Mouse (Mus musculus) forebrain, embryonic 15.5 days (tissue): ENCODE results near the gene Kcnh4. TPM values are rescaled to one million over a fixed set of nuclear protein-coding genes. Genes with fewer than 3 reads are reported as not detected.

Experiments
- ATAC-seq: fragments of 200-750 bp; cut with Nextera tagmentation; replicated peaks from 2 replicates; pipeline ENCODE4 v1.8.0; 2017; ENCODE audit warnings: mild to moderate bottlenecking, moderate TSS enrichment, moderate library complexity
- H3K27ac ChIP-seq: fragments of 300-500 bp; sonication (generic); replicated peaks from 2 replicates; pipeline ENCODE4 v1.5.1; 2015; ENCODE audit warnings: mild to moderate bottlenecking, inconsistent platforms
- H3K27me3 ChIP-seq: fragments of 300-500 bp; sonication (generic); 2 replicates; pipeline ENCODE4 v1.6.1; 2015; ENCODE audit warnings: inconsistent platforms
- H3K36me3 ChIP-seq: fragments of 300-500 bp; sonication (generic); 2 replicates; pipeline ENCODE4 v1.6.1; 2015; ENCODE audit warnings: mild to moderate bottlenecking, inconsistent platforms
- H3K4me1 ChIP-seq: fragments of 300-500 bp; sonication (generic); 2 replicates; pipeline ENCODE4 v1.6.1; 2015; ENCODE audit warnings: inconsistent platforms
- H3K4me2 ChIP-seq: fragments of 300-500 bp; sonication (generic); replicated peaks from 2 replicates; pipeline ENCODE4 v1.6.1; 2015; ENCODE audit warnings: mild to moderate bottlenecking, inconsistent platforms
- H3K4me3 ChIP-seq: fragments of 300-500 bp; sonication (generic); 2 replicates; pipeline ENCODE4 v1.5.1; 2015; ENCODE audit warnings: mild to moderate bottlenecking, inconsistent platforms
- H3K9ac ChIP-seq: fragments of 300-500 bp; sonication (generic); replicated peaks from 2 replicates; pipeline ENCODE4 v1.6.1; 2015; ENCODE audit warnings: mild to moderate bottlenecking, inconsistent platforms
- H3K9me3 ChIP-seq: fragments of 300-500 bp; sonication (generic); 2 replicates; pipeline ENCODE4 v1.6.1; 2016; ENCODE audit warnings: inconsistent platforms
- WGBS: fragments of 180-500 bp; shearing (Covaris S2); methylation state at CpG from one replicate; pipeline ENCODE4 v1.1.7; 2015; ENCODE audit warnings: mixed read lengths; 5-methylcytosine and 5-hydroxymethylcytosine counted together
- polyA plus RNA-seq: library from polyadenylated mRNA; unstranded; fragments of >200 nt; fragmentation: Nextera tagmentation; extraction: Ambion mirVana; gene quantifications from 2 replicates; pipeline ENCODE4 v1.2.1, GENCODE M21; 2015

Gene Kcnh4
- polyA plus RNA-seq, 1 experiment from 2014 or later = 4.6 TPM

- Histone ChIP-seq H3K36me3 (peaks cover 2% of the 10 kb centered on the region; the same call in 1 of the 2 replicates), H3K4me3 (no peak overlapping the region), H3K9ac (no peak overlapping the region), H3K9me3 (no peaks in the 10 kb centered on the region), H3K27me3 (no peaks in the 10 kb centered on the region), H3K27ac (no peak overlapping the region), H3K4me2 (no peak overlapping the region), H3K4me1 (no peaks in the 10 kb centered on the region)
- no peak for ATAC-seq
- WGBS = 89% methylated on average over 13 of the region's 13 CpGs
Measured at GRCm38 (mm10) chr11:100782568-100782967, 22.8 kb upstream of the Kcnh4 start.

- Histone ChIP-seq H3K4me1 (no peaks in the 10 kb centered on the region), H3K9me3 (no peaks in the 10 kb centered on the region), H3K4me3 (no peak overlapping the region), H3K27me3 (no peaks in the 10 kb centered on the region), H3K9ac (no peak overlapping the region), H3K36me3 (peaks cover 2% of the 10 kb centered on the region; the same call in 1 of the 2 replicates), H3K27ac (no peak overlapping the region), H3K4me2 (no peak overlapping the region)
- 92% methylated on average over 15 of the region's 15 CpGs for WGBS
- no peak for ATAC-seq
Measured at GRCm38 (mm10) chr11:100781763-100782475, 22.2 kb upstream of the Kcnh4 start.

DNA sequence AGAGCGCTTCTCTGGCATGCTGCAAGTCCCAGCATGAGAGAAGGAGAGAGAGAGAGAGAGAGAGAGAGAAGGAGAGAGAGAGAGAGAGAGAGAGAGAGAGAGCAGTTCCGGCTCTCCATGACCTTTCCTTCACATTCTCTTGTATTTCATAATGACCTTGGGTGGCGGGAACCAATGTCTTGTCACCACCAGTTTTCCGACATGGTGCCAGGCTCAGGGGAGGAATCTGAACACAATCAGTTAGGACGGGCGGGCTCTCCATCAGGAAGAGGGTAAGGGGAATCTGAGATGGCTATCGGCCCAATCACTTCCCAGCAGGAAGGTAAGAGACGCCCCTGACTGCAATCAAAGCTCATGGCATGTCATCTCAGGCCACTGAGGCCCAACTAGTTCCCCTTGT, 20.5 kb upstream of the Kcnh4 start:
- ATAC-seq = no peak
- Histone ChIP-seq H3K4me2 (no peak overlapping the region), H3K4me3 (no peak overlapping the region), H3K27me3 (no peaks in the 10 kb centered on the region), H3K27ac (no peak overlapping the region), H3K9ac (no peak overlapping the region), H3K36me3 (peaks cover 2% of the 10 kb centered on the region; the same call in 1 of the 2 replicates), H3K4me1 (no peaks in the 10 kb centered on the region), H3K9me3 (no peaks in the 10 kb centered on the region)
- WGBS = 79% methylated on average over 8 of the region's 8 CpGs

- ATAC-seq = no peak
- Histone ChIP-seq H3K9me3 (no peaks in the 10 kb centered on the region), H3K36me3 (peaks cover 1% of the 10 kb centered on the region; the same call in 1 of the 2 replicates), H3K27me3 (no peaks in the 10 kb centered on the region), H3K4me3 (no peak overlapping the region), H3K27ac (no peak overlapping the region), H3K9ac (no peak overlapping the region), H3K4me1 (no peaks in the 10 kb centered on the region), H3K4me2 (no peak overlapping the region)
- 80% methylated on average over 3 of the region's 3 CpGs for WGBS
Measured at GRCm38 (mm10) chr11:100778069-100778468, 18.3 kb upstream of the Kcnh4 start.

- Histone ChIP-seq H3K36me3 (no peaks in the 10 kb centered on the region), H3K9ac (no peak overlapping the region), H3K4me3 (no peak overlapping the region), H3K27me3 (no peaks in the 10 kb centered on the region), H3K27ac (no peak overlapping the region), H3K4me1 (no peaks in the 10 kb centered on the region), H3K4me2 (no peak overlapping the region), H3K9me3 (no peaks in the 10 kb centered on the region)
- ATAC-seq = no peak
- WGBS = 87% methylated on average over 10 of the region's 10 CpGs
Measured at GRCm38 (mm10) chr11:100775921-100776320, 16.2 kb upstream of the Kcnh4 start.

DNA sequence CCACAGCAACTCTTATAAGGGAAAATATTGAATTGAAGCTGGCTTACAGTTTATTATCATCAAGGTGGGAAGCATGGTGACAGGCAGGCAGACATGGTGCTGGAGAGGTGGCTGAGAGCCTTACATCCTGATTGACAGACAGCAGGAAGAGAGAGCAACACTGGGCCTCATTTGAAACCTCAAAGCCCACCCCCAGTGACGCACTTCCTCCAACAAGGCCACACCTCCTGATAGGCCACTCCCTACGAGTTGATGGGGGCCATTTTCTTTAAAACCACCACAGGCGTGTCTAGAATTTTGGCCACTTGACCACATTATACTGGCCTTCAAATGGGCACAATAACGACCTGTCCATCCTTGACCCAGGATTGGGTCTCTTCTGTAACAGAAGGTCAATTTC, 14.5 kb upstream of the Kcnh4 start:
- Histone ChIP-seq H3K4me2 (no peak overlapping the region), H3K27me3 (no peaks in the 10 kb centered on the region), H3K4me1 (peaks cover 5% of the 10 kb centered on the region; the same call in 1 of the 2 replicates), H3K9me3 (no peaks in the 10 kb centered on the region), H3K9ac (no peak overlapping the region), H3K4me3 (no peak overlapping the region), H3K36me3 (no peaks in the 10 kb centered on the region), H3K27ac (no peak overlapping the region)
- no peak for ATAC-seq
- 83% methylated on average over 4 of the region's 4 CpGs for WGBS

- H3K9ac ChIP-seq = 0 out of 2 replicates have a peak within 1 kb of the TSS, but pooled peaks have one; percentile 30
- peak within 1 kb of the TSS; percentile 44 for H3K4me3 ChIP-seq
- H3K27ac ChIP-seq = no peak within 1 kb of the TSS
- H3K4me2 ChIP-seq = peak within 1 kb of the TSS; percentile 38
- no peak; the same call in 1 of the 2 replicates for ATAC-seq
- H3K9me3 ChIP-seq = no peaks in the 10 kb centered on the region
- no peaks in the 10 kb centered on the region for H3K27me3 ChIP-seq
- WGBS = 24% methylated on average over 17 of the region's 17 CpGs
- H3K4me1 ChIP-seq = peaks cover 5% of the 10 kb centered on the region; the same call in 1 of the 2 replicates
- H3K36me3 ChIP-seq = no peaks in the 10 kb centered on the region
Measured at GRCm38 (mm10) chr11:100770646-100771408, 11.1 kb upstream of the Kcnh4 start, which contains the start of gene Ghdc. Gene Ghdc, minus strand, starts transcription at chr11:100770957.

DNA sequence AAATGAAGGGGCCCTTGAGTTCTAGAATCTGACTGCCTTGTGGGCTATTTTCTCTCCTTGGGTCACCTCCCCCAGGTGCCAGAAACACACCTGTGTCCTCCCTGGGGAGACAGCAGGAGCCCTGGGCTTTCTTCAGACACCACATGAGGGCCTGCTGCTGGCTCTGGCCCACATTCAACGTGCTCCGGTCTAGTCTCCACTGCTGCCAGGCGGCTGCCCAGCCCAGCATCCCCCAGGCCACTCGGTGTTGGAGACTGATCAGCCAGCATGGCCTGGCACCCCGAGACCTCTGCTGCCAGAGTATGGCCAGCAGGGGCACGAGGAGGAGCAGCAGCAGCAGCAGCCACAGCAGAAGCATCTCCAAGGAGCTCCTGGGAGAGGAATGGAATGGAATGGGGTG, 10.2 kb upstream of the Kcnh4 start:
- Histone ChIP-seq H3K4me2 (peak overlapping the region; percentile 38), H3K9ac (no peak overlapping the region), H3K4me1 (peaks cover 5% of the 10 kb centered on the region; the same call in 1 of the 2 replicates), H3K9me3 (no peaks in the 10 kb centered on the region), H3K36me3 (no peaks in the 10 kb centered on the region), H3K27ac (no peak overlapping the region), H3K4me3 (peak overlapping the region; percentile 44; the same call in 1 of the 2 replicates), H3K27me3 (no peaks in the 10 kb centered on the region)
- WGBS = 62% methylated on average over 6 of the region's 6 CpGs
- ATAC-seq = no peak

DNA sequence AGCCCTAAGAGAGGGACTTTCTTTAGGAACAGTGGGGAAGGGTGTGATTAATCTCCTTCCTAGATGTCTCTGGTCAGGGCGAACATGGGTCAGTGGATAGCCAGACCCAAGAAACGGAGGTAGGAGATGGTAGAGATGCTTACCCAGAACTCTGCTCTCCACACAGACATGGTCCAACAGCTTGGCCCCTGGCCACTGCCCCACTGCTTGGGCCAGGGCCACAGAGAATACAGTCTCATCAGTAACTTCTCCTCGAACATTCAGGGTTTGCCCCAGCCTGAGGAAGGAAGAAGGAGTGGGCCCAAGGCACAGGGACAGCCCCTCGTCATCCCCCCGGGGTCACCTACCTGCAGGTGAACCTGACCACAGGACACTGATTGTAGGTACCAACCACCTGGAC, 8.1 kb upstream of the Kcnh4 start:
- no peak overlapping the region for H3K9ac ChIP-seq
- H3K4me3 ChIP-seq = no peak overlapping the region
- H3K4me1 ChIP-seq = peaks cover 5% of the 10 kb centered on the region; the same call in 1 of the 2 replicates
- H3K9me3 ChIP-seq = no peaks in the 10 kb centered on the region
- no peak overlapping the region for H3K27ac ChIP-seq
- no peaks in the 10 kb centered on the region for H3K36me3 ChIP-seq
- no peak overlapping the region for H3K4me2 ChIP-seq
- ATAC-seq = no peak
- H3K27me3 ChIP-seq = no peaks in the 10 kb centered on the region
- 86% methylated on average over 5 of the region's 5 CpGs for WGBS

DNA sequence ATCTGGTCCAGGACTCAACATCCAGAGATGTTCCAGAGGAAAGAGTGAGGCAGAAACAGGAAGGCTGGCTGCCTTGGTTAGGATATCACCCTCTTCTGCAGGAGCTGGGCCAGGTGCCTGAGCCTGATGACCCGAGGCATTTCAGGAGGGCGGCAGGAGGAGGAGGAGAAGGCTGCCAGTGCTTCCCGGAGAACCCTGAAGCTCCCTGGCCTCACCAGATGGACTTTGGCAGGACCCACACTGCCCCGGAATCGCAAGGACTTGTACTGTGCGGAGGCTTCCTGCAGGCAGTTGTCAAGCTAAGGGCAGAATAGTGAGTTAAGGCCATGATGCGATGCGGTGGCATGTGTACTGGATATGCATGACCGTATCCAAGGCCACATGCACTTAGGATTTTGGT, 7.0 kb upstream of the Kcnh4 start:
- Histone ChIP-seq H3K9me3 (no peaks in the 10 kb centered on the region), H3K4me1 (peaks cover 5% of the 10 kb centered on the region), H3K4me3 (no peak overlapping the region), H3K27ac (no peak overlapping the region), H3K36me3 (no peaks in the 10 kb centered on the region), H3K9ac (no peak overlapping the region), H3K4me2 (no peak overlapping the region), H3K27me3 (no peaks in the 10 kb centered on the region)
- WGBS = 84% methylated on average over 9 of the region's 9 CpGs
- ATAC-seq = no peak

DNA sequence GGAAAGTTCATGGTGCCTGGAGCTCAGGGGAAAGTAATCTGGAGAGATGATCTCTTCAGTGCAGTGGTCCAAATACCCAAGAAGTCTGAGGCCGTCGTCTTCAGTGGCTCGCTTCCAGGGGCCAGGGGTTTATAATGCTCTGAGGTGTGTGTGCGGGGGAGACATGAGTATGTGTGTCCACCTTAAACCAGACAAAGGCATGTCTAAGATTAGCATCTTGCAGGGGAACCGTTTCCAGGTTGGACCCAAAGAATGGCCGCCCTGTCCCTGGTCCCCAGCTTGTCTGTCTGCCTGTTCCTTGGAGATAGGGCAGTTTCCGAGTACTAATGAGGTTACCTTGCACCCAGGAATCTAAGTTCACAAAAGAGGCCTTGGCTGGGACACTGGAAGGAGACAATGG, 3.1 kb upstream of the Kcnh4 start, which contains the start of gene Hcrt:
TSS of gene Hcrt (minus strand) at position 101 of the 400 bp plus-strand sequence.
- Histone ChIP-seq H3K9me3 (no peaks in the 10 kb centered on the region), H3K9ac (peak within 1 kb of the TSS; percentile 48), H3K4me3 (peak within 1 kb of the TSS; percentile 43), H3K27ac (no peak within 1 kb of the TSS), H3K4me1 (peaks cover 25% of the 10 kb centered on the region), H3K27me3 (peaks cover 25% of the 10 kb centered on the region; the same call in 1 of the 2 replicates), H3K4me2 (peak within 1 kb of the TSS; percentile 65), H3K36me3 (no peaks in the 10 kb centered on the region)
- ATAC-seq = no peak
- 83% methylated on average over 7 of the region's 7 CpGs for WGBS

DNA sequence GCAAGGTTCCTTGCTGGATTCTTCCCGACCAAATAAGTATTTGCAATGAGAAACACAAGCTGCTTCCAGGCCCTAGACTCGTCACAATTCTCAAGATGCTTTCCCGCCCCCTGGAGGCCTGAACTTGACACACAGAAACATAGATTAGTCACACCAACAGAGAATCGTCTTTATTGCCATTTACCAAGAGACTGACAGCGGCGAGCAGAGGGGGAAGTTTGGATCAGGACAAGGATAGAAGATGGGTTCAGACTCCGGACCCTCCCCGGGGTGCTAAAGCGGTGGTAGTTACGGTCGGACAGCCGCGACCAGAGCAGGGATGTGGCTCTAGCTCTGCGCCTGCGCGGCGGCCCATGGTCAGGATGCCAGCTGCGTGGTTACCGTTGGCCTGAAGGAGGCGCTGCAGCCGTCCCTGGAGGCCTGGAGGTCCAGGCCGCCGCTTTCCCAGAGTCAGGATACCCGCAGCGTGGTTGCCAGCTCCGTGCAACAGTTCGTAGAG, 1.9 kb upstream of the Kcnh4 start:
- peak; percentile 56 for ATAC-seq
- Histone ChIP-seq H3K9ac (peak overlapping the region; percentile 48), H3K4me3 (peak overlapping the region; percentile 43), H3K27me3 (peaks cover 26% of the 10 kb centered on the region; the same call in 1 of the 2 replicates), H3K4me2 (peak overlapping the region; percentile 65), H3K4me1 (peaks cover 25% of the 10 kb centered on the region), H3K36me3 (no peaks in the 10 kb centered on the region), H3K27ac (no peak overlapping the region), H3K9me3 (no peaks in the 10 kb centered on the region)
- under 1% methylated on average over 27 of the region's 27 CpGs for WGBS
